Mouse (Mus musculus): Measurements from ENCODE around the gene Vmn2r51. TPM values are rescaled to one million over a fixed set of nuclear protein-coding genes. Genes with fewer than 3 reads are reported as not detected.
"Not testable (repeated sequence)": the region's sequence is repeated elsewhere in the genome, so short reads cannot be mapped to it uniquely, and the experiment has no call there.

The Vmn2r51 gene
- not detected in 2 replicates for polyA plus RNA-seq (2015; fragmentation: Nextera tagmentation; extraction: Ambion mirVana)

DNA sequence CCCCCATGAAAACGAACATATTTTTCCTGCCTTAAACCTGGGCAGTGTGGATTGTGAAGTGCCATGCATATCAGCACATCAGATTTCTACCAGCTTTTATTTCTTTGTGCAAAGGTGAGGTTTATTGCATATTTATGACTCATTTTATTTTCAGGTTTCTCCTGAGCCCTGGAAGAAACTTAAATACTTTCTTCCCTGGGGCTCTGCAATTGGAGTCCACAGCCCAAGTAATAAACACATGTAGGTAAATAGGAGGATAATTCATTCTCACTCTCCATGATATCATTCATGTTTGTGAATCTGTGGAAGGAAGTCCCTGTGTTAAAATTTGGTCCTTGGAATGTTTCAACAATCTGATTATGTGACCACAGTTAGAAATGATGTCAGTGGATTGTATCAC is at the start of gene Vmn2r51:
Vmn2r51 (minus strand) TSS at position 101 of the 400 bp plus-strand sequence.
- not testable (repeated sequence) for ATAC-seq; H3K27me3 ChIP-seq (replicated peaks)

DNA sequence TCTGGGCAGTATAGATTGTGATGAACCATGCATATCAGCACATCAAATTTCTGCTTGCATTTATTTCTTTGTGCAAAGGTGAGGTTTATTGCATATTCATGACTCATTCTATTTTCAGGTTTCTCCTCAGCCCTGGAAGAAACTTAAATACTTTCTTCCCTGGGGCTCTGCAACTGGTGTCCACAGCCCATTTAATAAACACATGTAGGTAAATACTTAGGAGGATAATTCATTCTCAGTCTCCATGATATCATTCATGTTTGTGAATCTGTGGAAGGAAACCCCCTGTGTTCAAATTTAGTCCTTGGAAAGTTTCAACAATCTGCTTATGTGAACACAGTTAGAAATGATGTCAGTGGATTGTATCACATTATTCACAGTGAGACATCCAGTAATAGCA is 52.3 kb downstream of the Vmn2r51 start, which contains the start of gene Vmn2r50:
Vmn2r50 (minus strand) TSS at position 101 of the 400 bp plus-strand sequence.
- not testable (repeated sequence) for H3K27ac ChIP-seq; H3K9ac ChIP-seq; H3K4me1 ChIP-seq (replicated peaks); ATAC-seq; H3K27me3 ChIP-seq (replicated peaks); H3K9me3 ChIP-seq; H3K4me2 ChIP-seq (replicated peaks); H3K4me3 ChIP-seq (replicated peaks); H3K36me3 ChIP-seq

More for the DNA sequence above, at the start of gene Vmn2r51:
- 46% methylated on average over 1 of the region's 1 CpGs for WGBS
- not testable (repeated sequence) for H3K9ac ChIP-seq; H3K36me3 ChIP-seq; H3K9me3 ChIP-seq; H3K27ac ChIP-seq; H3K4me2 ChIP-seq (replicated peaks); H3K4me3 ChIP-seq (replicated peaks); H3K4me1 ChIP-seq (replicated peaks)

Other genes starting within 250 kb of the Vmn2r51 start
- not detected in 2 replicates for gene Vmn2r48, start 152.2 kb downstream of the Vmn2r51 start, polyA plus RNA-seq (2015; fragmentation: Nextera tagmentation; extraction: Ambion mirVana)
- gene Vmn2r49, start 113.5 kb downstream of the Vmn2r51 start, polyA plus RNA-seq (2015; fragmentation: Nextera tagmentation; extraction: Ambion mirVana): not detected in 2 replicates
- gene Vmn2r50, start 52.4 kb downstream of the Vmn2r51 start, polyA plus RNA-seq (2015; fragmentation: Nextera tagmentation; extraction: Ambion mirVana): not detected in 2 replicates
- not detected in 2 replicates for gene Vmn2r52, start 70.8 kb upstream of the Vmn2r51 start, polyA plus RNA-seq (2015; fragmentation: Nextera tagmentation; extraction: Ambion mirVana)
- gene Vmn1r66, start 172.3 kb upstream of the Vmn2r51 start, polyA plus RNA-seq (2015; fragmentation: Nextera tagmentation; extraction: Ambion mirVana): not detected in 2 replicates

All from intestine, embryonic 15.5 days (tissue).